Mouse (Mus musculus) adrenal gland, postnatal 36 days (tissue): ENCODE results near the gene Trim60. TPM values are rescaled to one million over a fixed set of nuclear protein-coding genes. Genes with fewer than 3 reads are reported as not detected.

Experiments used
- DNase-seq, 2 experiments: peaks; one replicate each; pipeline ENCODE4 v3.0.0; 2021; ENCODE audit warnings: mixed read lengths in 1 of 2
- total RNA-seq, 2 experiments: library from RNA; stranded (reverse); gene quantifications; 2 replicates each; pipeline ENCODE4 v1.2.3; 2021

Trim60 gene
- total RNA-seq, 2 experiments from 2014 or later: not detected

DNA sequence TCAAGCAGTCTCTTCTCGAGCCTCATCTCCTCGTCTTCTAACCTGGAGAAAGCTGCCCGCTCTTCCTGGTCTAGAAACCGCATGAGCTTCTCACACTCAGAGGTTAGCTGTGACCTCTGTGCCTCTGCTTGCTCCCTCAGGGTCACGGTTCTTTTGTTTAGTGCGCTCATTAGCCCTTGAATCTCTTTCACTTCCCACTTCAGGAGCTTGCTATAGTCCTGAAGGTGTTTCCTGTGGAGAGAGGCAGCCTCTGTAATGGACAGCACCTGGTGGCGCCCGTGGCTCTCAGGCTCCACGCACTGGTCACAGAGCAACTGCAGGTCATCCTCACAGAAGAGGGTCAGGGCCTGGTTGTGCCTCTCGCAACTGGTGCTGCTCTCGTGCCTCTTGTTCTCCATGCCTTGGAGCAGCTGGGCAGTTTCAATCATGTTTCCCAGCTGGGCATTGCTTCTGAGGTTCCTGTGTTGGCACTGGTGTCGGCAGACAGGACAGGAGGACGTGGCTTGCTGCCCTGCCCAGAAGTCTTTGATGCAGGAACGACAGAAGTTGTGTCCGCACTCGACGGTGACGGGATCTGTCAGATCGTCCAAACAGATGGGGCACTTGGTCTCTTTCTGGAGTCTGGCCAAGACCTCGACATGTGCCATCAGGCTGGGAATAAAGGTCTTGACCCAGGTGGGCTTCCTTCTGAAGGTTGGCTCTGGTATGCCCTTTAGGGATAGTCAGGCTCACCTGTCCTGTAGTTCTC is 35.1 kb downstream of the Trim60 start:
- DNase-seq: peak in 1 of 2 experiments; percentile 19

DNA sequence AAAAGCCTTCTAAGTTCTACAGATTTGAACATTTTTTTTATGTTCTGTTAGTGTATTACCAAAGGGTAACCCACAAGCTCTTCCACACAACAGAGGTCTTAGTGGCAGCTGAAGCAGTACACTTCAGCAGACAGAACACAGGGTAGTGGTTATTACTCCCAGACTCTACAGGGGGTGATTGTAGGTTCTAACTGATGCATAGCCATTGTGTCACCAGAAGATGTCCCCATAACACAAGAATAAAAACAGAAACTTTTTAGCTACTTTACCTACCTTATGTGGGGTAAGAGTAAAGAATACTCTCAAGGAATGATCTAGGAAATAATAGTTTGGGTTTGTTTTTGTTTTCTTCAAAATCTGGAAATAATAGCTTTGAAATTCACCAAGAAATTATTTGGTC is 55.5 kb downstream of the Trim60 start:
- no peak for DNase-seq

DNA sequence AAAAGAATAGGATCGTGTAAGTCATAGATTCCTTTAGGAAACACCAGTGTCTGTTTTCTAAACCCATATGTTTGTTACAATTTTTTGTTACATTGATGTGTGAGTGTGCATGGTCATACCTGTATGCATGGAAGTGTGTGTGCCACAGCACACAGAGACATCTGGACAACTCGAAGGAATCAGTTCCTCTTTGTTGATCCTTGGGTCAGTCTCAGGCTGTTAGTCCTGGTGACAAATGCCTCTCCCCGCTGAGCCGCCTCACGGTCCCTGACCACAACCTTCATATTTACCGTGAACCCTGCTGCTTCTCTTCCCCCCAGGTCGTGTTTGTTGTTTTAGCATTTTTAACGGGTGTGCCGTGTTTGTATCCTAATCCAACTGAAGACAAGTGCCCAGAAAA is 59.4 kb downstream of the Trim60 start:
- no peak for DNase-seq

DNA sequence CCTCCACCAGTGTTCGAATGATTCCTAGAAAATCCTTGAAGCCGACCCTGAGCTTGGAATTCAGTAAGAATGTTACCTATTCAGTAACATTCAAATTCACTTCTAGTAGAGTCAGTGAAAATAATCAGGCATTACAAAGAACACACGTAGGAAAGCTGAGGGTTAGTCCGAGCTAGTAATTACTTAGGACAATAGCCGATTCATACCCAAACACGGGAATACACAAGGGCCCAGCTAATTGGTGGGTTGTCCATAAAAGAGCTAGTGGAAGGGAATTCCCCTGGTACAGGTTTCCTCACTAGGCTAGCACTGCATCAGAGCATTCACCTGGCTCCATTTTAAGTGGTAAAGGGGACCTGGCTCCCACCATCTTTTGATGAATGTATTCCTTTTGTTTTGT is 66.3 kb downstream of the Trim60 start:
- DNase-seq: no peak

Other genes with a start within 250 kb of the Trim60 start
- gene Klhl2, start 168.6 kb downstream of the Trim60 start, total RNA-seq: 10 to 100 TPM; 63.8 to 79.3 TPM
- 10 to 100 TPM; 41.4 to 73.4 TPM for gene Tmem192, start 71.4 kb downstream of the Trim60 start, total RNA-seq
- gene Trim75, start 30.8 kb downstream of the Trim60 start, total RNA-seq: not detected
- gene Trim61, start 61 bp downstream of the Trim60 start, total RNA-seq: not detected
- gene Apela, start 18.8 kb upstream of the Trim60 start, total RNA-seq: not detected
- not detected for gene Gm10663, start 56.4 kb upstream of the Trim60 start, total RNA-seq
- not detected for gene BC030870, start 111.0 kb upstream of the Trim60 start, total RNA-seq